Mouse (Mus musculus): Measurements from ENCODE around the gene Zfp800. TPM values are rescaled to one million over a fixed set of nuclear protein-coding genes. Genes with fewer than 3 reads are reported as not detected.
A peak's percentile ranks its signal among the peaks of the same experiment; 100 is the strongest.

Gene Zfp800
- polyA plus RNA-seq, 1 experiment from 2014 or later = 28.6 TPM

DNA sequence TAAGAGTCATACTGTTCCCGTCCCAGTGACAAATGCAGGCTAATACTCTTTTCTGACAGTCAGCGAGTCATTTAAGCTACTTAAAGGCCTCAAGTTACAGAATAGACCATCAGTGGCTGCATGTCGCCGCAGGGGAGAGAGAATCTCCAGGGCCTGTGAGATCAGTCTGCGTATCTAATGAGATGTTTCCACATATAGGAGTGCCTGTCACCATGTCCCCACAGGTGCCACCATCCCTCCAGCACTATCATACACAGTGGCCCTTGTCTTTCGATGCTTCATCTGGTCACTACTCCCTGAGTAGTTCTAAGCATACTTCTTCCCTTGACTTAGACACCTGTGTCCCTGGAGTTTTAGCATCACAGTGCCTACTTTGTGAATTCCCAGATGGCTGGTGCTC is 68.0 kb downstream of the Zfp800 start:
- peaks cover 15% of the 10 kb centered on the region for H3K4me1 ChIP-seq (replicated peaks)
- H3K4me2 ChIP-seq (replicated peaks) = no peak overlapping the region
- H3K27me3 ChIP-seq = no peaks in the 10 kb centered on the region
- 32% methylated on average over 6 of the region's 6 CpGs for WGBS
- H3K4me3 ChIP-seq (replicated peaks) = no peak overlapping the region
- no peaks in the 10 kb centered on the region for H3K36me3 ChIP-seq
- H3K9ac ChIP-seq (replicated peaks) = no peak overlapping the region
- peak; percentile 53; the same call in 1 of the 2 replicates for ATAC-seq
- H3K27ac ChIP-seq = no peak overlapping the region
- H3K9me3 ChIP-seq = no peaks in the 10 kb centered on the region

DNA sequence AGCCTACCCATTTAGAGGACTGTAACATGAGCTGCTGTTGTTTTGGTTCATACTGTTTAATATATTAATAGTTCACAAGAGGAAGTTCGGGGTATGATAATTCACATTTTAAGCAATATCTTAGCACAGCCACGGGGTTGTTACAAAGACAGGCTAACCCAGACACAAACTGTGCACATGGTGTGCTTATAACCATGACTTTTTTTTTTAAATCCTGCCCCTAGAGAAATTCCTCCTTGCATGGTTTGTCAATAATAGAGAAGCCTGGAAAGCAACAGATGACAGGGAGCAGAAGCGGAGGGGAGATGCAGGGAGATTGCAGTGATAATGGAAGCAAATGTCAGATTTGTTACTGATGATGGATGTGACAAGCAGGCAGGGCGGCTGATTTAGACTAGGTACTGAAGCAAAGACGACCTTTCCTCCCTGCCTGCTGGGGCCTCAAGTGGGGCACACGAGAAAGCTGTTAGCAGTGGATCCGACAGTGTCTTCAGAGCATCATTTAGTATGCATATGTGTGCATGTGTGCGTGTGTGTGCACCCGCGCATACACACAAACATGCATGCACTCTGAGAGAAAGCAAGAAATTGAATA is 68.7 kb downstream of the Zfp800 start:
- Histone ChIP-seq H3K27ac (no peak overlapping the region), H3K4me2 (replicated peaks) (peak overlapping the region; percentile 11; the same call in 1 of the 2 replicates), H3K36me3 (no peaks in the 10 kb centered on the region), H3K9ac (replicated peaks) (no peak overlapping the region), H3K4me1 (replicated peaks) (peaks cover 15% of the 10 kb centered on the region), H3K27me3 (no peaks in the 10 kb centered on the region), H3K4me3 (replicated peaks) (no peak overlapping the region), H3K9me3 (no peaks in the 10 kb centered on the region)
- 47% methylated on average over 10 of the region's 10 CpGs for WGBS
- peak; percentile 79 for ATAC-seq

DNA sequence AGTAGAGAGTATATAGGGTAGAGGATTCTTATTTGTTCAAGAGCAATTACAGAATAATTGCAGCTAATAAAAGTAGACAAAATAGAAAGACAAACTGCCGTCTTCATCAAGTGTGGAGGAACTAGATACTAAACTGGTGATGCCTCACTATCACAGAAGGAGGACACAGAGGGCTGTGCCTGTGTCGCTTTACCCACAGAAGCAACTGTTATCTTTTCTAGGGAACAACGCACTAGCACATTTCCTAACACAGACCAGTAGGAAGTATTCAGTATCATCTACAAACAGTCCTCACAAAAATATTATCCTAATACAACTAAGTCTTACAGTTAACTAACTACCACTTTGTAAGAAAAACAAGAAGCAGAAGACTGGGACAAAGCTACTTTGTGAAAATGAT is 71.1 kb downstream of the Zfp800 start:
- 93% methylated on average over 3 of the region's 3 CpGs for WGBS
- no peak for ATAC-seq
- Histone ChIP-seq H3K27me3 (no peaks in the 10 kb centered on the region), H3K9ac (replicated peaks) (no peak overlapping the region), H3K4me1 (replicated peaks) (peaks cover 15% of the 10 kb centered on the region), H3K36me3 (no peaks in the 10 kb centered on the region; the same call in 1 of the 2 replicates), H3K4me3 (replicated peaks) (no peak overlapping the region), H3K9me3 (peaks cover 6% of the 10 kb centered on the region; the same call in 1 of the 2 replicates), H3K4me2 (replicated peaks) (no peak overlapping the region), H3K27ac (no peak overlapping the region)

DNA sequence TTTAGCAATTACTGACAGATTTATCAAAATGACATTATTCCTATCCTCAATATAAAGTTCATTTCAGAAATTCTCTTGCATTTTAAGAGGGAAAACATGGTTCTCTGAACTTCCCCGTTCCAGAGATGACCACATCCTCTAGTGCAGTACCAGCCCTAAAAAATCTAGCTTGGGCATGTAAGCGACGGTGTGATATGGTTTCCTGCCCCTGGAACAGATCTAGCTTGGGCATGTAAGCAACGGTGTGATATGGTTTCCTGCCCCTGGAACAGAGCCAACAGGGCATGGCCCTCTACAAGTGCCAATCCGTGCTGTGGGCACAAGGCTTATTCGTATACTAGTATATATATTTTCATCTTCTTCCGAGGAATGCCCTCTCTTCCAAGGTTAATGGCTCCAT is 75.4 kb downstream of the Zfp800 start:
- H3K36me3 ChIP-seq = no peaks in the 10 kb centered on the region; the same call in 1 of the 2 replicates
- no peak overlapping the region for H3K9ac ChIP-seq (replicated peaks)
- no peak overlapping the region for H3K27ac ChIP-seq
- H3K4me3 ChIP-seq (replicated peaks) = no peak overlapping the region
- no peak overlapping the region for H3K4me2 ChIP-seq (replicated peaks)
- no peaks in the 10 kb centered on the region for H3K27me3 ChIP-seq
- no peak for ATAC-seq
- peaks cover 6% of the 10 kb centered on the region; the same call in 1 of the 2 replicates for H3K9me3 ChIP-seq
- 95% methylated on average over 7 of the region's 7 CpGs for WGBS
- no peaks in the 10 kb centered on the region for H3K4me1 ChIP-seq (replicated peaks)

DNA sequence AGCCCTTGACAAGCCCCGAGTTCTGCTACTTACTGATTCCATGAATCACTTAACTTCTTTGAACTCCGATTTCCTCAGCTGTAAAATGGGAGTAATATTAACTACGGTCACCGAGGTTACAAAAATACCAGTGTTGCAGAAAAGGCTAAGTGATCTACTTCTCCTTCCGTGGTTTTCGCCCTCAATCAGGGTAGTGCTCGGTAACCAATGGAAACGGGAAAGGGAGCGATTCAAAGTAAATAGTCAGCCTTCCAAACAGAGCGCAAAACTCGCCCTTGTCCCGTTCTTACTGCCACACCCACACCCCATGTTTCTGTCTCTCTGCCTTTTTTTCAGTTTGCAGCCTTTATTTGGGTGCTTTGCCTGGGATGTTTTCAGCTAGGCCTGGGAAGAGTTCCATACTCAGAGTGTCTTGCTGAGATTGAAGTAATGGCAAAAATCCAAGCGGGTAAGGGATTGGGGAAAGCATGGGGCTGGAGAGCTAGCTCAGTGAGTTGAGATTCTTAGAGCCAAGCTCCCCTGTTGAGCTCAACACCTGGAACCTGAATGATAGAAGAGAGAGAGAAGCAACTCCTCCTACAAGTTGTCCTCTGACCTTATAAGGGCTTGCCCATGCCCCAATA is 78.0 kb downstream of the Zfp800 start:
- H3K9ac ChIP-seq (replicated peaks) = no peak overlapping the region
- no peak for ATAC-seq
- H3K4me1 ChIP-seq (replicated peaks) = no peaks in the 10 kb centered on the region
- WGBS = 80% methylated on average over 13 of the region's 13 CpGs
- no peak overlapping the region for H3K4me3 ChIP-seq (replicated peaks)
- H3K27me3 ChIP-seq = no peaks in the 10 kb centered on the region
- no peak overlapping the region for H3K27ac ChIP-seq
- no peaks in the 10 kb centered on the region; the same call in 1 of the 2 replicates for H3K36me3 ChIP-seq
- peaks cover 6% of the 10 kb centered on the region; the same call in 1 of the 2 replicates for H3K9me3 ChIP-seq
- no peak overlapping the region for H3K4me2 ChIP-seq (replicated peaks)

DNA sequence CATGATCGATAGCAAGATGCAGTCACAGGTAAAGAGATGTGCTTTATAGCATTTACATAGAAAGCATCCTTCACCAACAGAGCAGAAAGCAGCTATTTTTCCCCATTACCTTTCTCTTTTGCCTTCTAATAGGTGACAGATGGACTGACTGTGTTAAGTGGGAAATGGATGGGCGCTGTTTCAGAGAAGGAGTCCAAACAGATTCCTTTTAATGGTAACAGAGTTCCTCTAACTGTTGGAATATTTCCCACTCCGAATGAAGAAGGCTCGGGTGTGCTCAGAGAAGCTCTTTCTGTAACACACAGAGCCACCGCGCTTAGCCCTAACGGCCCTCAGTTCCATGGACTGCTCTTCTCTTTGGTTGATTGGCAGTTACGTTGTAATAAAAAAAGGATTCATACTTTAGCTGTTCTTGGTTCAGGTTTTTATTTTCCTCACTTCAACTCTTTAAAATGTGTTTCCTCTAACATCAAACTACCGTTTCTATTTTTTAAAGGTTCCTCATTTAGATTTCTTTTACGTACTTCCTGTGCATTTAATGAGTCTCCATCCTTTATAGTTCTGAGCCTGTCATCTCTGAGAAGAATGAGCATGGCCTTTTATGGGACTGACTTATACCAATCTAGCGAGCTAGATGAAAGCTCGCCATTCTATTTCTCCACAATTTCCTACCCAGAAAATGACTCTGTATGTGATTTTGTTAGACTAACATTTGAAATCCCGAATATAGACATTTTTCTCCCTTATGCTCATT is 78.8 kb downstream of the Zfp800 start:
- Histone ChIP-seq H3K9me3 (peaks cover 6% of the 10 kb centered on the region; the same call in 1 of the 2 replicates), H3K4me2 (replicated peaks) (no peak overlapping the region), H3K36me3 (no peaks in the 10 kb centered on the region; the same call in 1 of the 2 replicates), H3K4me1 (replicated peaks) (no peaks in the 10 kb centered on the region), H3K27me3 (no peaks in the 10 kb centered on the region), H3K9ac (replicated peaks) (no peak overlapping the region), H3K4me3 (replicated peaks) (no peak overlapping the region), H3K27ac (no peak overlapping the region)
- WGBS = 85% methylated on average over 13 of the region's 13 CpGs
- no peak for ATAC-seq

DNA sequence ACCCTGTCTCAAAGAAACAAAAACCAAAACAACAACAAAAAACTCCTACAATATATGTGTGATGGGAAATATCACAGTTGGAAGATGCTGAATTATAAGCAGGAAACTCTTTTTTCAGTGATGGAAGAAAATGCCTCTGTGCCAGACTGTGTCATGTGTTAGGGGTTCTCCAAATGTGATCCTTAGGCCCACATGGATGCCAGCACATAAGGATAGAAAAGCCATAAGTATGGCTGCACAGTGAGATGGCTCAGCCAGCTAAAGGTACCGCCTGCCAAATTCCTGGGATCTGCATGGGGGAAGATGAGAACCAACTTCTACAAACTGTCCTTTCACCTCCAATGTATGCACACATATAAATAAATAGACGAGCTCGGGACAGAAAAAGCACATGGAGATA is 82.6 kb downstream of the Zfp800 start:
- Histone ChIP-seq H3K4me1 (replicated peaks) (no peaks in the 10 kb centered on the region), H3K27ac (no peak overlapping the region), H3K4me2 (replicated peaks) (no peak overlapping the region), H3K27me3 (no peaks in the 10 kb centered on the region), H3K36me3 (no peaks in the 10 kb centered on the region), H3K9me3 (no peaks in the 10 kb centered on the region), H3K4me3 (replicated peaks) (no peak overlapping the region), H3K9ac (replicated peaks) (no peak overlapping the region)
- 96% methylated on average over 3 of the region's 3 CpGs for WGBS
- no peak for ATAC-seq

DNA sequence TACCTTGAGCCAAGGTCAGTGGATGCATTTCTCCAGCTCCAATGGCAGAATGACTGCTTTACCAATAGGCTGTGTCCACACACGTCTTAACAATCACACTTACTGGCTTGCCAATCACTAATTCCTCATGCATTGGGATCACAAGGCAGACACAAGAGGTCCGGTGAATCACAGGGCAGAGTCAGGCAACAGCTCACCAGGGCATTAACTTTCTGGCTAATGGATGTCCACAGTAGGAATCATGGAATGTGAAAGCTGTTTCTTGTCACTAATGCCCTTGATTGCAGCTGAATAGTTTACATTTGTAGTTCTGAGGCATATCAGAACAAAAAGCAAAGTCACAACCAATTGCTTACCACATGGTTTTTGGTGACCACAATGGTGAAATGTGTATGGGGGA is 85.7 kb downstream of the Zfp800 start:
- no peaks in the 10 kb centered on the region for H3K9me3 ChIP-seq
- H3K9ac ChIP-seq (replicated peaks) = no peak overlapping the region
- no peak overlapping the region for H3K27ac ChIP-seq
- no peaks in the 10 kb centered on the region for H3K36me3 ChIP-seq
- no peak overlapping the region for H3K4me2 ChIP-seq (replicated peaks)
- no peaks in the 10 kb centered on the region for H3K27me3 ChIP-seq
- no peak overlapping the region for H3K4me3 ChIP-seq (replicated peaks)
- H3K4me1 ChIP-seq (replicated peaks) = no peaks in the 10 kb centered on the region
- WGBS = 80% methylated on average over 2 of the region's 2 CpGs
- no peak for ATAC-seq

DNA sequence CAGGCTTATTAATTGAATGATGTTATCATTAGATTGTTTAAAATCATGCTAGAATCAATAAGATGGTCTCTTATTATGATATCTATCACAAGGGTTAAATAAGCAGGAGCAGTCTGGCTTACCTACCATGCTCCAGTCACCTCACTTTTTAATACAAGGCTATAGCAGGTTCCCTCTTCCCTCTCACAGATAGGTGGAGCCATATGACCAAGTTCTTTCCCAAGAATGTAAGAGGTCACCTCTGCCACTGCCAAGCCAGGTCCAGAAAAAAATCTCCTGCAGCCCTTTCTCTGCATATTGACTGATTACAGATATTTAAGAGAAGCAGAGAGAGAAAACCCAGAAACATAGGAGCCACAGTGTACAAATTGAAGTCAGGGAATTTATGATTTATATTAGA is 88.1 kb downstream of the Zfp800 start:
- no peak overlapping the region for H3K27ac ChIP-seq
- H3K4me2 ChIP-seq (replicated peaks) = no peak overlapping the region
- no peaks in the 10 kb centered on the region for H3K9me3 ChIP-seq
- H3K27me3 ChIP-seq = no peaks in the 10 kb centered on the region
- H3K36me3 ChIP-seq = no peaks in the 10 kb centered on the region
- ATAC-seq = no peak
- H3K4me1 ChIP-seq (replicated peaks) = no peaks in the 10 kb centered on the region
- no peak overlapping the region for H3K9ac ChIP-seq (replicated peaks)
- no peak overlapping the region for H3K4me3 ChIP-seq (replicated peaks)

DNA sequence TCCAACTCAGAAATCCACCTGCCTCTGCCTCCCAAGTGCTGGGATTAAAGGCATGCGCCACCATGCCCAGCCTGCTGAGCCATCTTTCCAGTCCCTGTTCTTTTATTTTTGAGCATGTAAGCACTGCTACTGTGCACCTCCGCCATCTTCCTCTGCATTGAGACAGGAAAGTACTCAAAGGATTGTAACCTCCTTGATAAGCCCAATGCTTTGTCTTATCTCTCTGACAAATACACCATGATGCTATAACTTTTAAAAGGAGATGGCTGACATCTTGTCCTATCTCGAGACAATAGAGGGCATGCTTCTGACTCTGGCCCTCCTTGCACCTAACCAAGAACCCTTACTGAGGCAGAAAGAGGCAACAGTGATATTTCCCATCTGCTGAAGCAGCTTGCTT is 88.9 kb downstream of the Zfp800 start:
- no peak for ATAC-seq
- no peaks in the 10 kb centered on the region for H3K9me3 ChIP-seq
- WGBS = 92% methylated on average over 3 of the region's 3 CpGs

DNA sequence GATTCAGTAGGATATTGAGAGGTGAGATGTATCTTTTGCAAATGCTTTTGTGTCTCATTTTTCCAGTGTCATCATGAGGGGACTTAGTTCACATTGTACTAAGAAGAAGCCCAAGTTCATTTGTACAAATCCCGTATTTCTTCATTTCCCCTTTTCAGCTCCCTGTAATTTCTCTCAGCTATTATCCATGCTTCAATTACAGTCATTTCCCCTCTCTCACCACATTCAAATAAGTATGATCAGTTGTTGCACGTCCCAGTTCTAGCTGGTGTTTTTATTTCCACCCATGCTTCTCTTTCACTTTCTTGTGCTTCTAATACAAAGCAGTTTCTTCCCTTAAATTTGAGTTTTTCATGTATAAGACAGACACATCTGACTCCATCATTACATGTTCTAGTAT is 91.1 kb downstream of the Zfp800 start:
- H3K27me3 ChIP-seq = no peaks in the 10 kb centered on the region
- H3K4me3 ChIP-seq (replicated peaks) = no peak overlapping the region
- H3K9ac ChIP-seq (replicated peaks) = no peak overlapping the region
- H3K36me3 ChIP-seq = no peaks in the 10 kb centered on the region
- WGBS = 78% methylated on average over 2 of the region's 2 CpGs
- H3K27ac ChIP-seq = no peak overlapping the region
- no peaks in the 10 kb centered on the region for H3K4me1 ChIP-seq (replicated peaks)
- H3K4me2 ChIP-seq (replicated peaks) = no peak overlapping the region
- no peak for ATAC-seq
- no peaks in the 10 kb centered on the region for H3K9me3 ChIP-seq

More for the DNA sequence above, 88.9 kb downstream of the Zfp800 start:
- H3K9ac ChIP-seq (replicated peaks) = no peak overlapping the region
- no peaks in the 10 kb centered on the region for H3K27me3 ChIP-seq
- H3K36me3 ChIP-seq = no peaks in the 10 kb centered on the region
- H3K4me1 ChIP-seq (replicated peaks) = no peaks in the 10 kb centered on the region
- H3K4me3 ChIP-seq (replicated peaks) = no peak overlapping the region
- H3K4me2 ChIP-seq (replicated peaks) = no peak overlapping the region
- H3K27ac ChIP-seq = no peak overlapping the region

DNA sequence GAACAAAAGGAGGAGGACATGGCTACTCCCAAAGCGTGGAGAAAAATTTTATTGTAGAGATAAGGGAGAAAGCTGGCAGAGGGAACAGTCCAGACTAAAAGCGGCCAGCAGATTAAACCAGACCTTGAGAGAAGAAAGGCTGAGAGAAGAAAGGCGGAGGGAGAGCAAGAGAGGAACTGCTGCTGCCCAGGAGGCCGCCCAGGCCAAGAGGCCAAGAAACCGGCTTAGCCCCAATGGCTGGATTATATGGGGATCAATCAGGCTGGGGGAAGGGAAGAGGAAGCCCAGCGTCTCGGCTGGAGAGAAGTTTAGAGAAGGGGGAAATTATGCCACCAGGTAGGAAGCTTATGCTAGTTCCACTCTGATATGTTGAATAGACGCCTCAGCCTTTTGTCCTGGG is 101.5 kb downstream of the Zfp800 start:
- WGBS = 8% methylated on average over 8 of the region's 8 CpGs
- H3K27ac ChIP-seq = no peak overlapping the region
- no peaks in the 10 kb centered on the region; the same call in 1 of the 2 replicates for H3K36me3 ChIP-seq
- H3K4me3 ChIP-seq (replicated peaks) = no peak overlapping the region
- H3K4me2 ChIP-seq (replicated peaks) = peak overlapping the region; percentile 22; the same call in 1 of the 2 replicates
- peaks cover 10% of the 10 kb centered on the region for H3K4me1 ChIP-seq (replicated peaks)
- H3K27me3 ChIP-seq = no peaks in the 10 kb centered on the region
- H3K9me3 ChIP-seq = no peaks in the 10 kb centered on the region
- H3K9ac ChIP-seq (replicated peaks) = 0 out of 2 replicates have a peak overlapping the region, but pooled peaks have one; percentile 37
- ATAC-seq = peak; percentile 27; the same call in 1 of the 2 replicates
